Mouse (Mus musculus) ES-E14 (cell line): ENCODE data around the gene Ccdc151. TPM values are rescaled to one million over a fixed set of nuclear protein-coding genes. Genes with fewer than 3 reads are reported as not detected.

ENCODE experiments used
- DNase-seq: peaks from one replicate; pipeline ENCODE4 v3.0.0-alpha.2; 2013; ENCODE audit warnings: low read depth, low spot score
- H3K27ac ChIP-seq: 2 replicates; pipeline ENCODE4 v1.5.1; 2012; ENCODE audit warnings: low read depth, mild to moderate bottlenecking, low read length, moderate library complexity, mixed read lengths; ENCODE audit not compliant: poor library complexity, insufficient read depth, severe bottlenecking
- H3K36me3 ChIP-seq: 2 replicates; pipeline ENCODE4 v1.6.1; 2012; ENCODE audit warnings: mild to moderate bottlenecking, low read length, moderate library complexity, mixed read lengths; ENCODE audit not compliant: control insufficient read depth, poor library complexity, insufficient read depth, severe bottlenecking
- H3K4me1 ChIP-seq, 2 experiments: fragments of 150-350 bp in 1 of 2; sonication (generic) in 1 of 2; 2 replicates each; pipeline ENCODE4 v1.6.1; 2012; ENCODE audit warnings: low read length in 2 of 2, mild to moderate bottlenecking in 1 of 2, mixed read lengths in 1 of 2; ENCODE audit not compliant: control insufficient read depth in 2 of 2, insufficient read depth in 2 of 2, poor library complexity in 1 of 2
- H3K4me3 ChIP-seq, 2 experiments: fragments of 150-350 bp in 1 of 2; sonication (generic) in 1 of 2; 2 replicates each; pipeline ENCODE4 v1.5.1; 2012; ENCODE audit warnings: low read length in 2 of 2, low read depth in 1 of 2, mild to moderate bottlenecking in 1 of 2, mixed read lengths in 1 of 2; ENCODE audit not compliant: insufficient read depth in 1 of 2, poor library complexity in 1 of 2, severe bottlenecking in 1 of 2
- H3K9ac ChIP-seq: 2 replicates; pipeline ENCODE4 v1.6.1; 2012; ENCODE audit warnings: low read depth, mild to moderate bottlenecking, low read length, mixed read lengths; ENCODE audit not compliant: poor library complexity, insufficient read depth, severe bottlenecking
- H3K9me3 ChIP-seq: fragments of 150-350 bp; sonication (generic); 2 replicates; pipeline ENCODE4 v1.6.1; 2012; ENCODE audit warnings: low read depth, mild to moderate bottlenecking, low read length; ENCODE audit not compliant: control insufficient read depth, insufficient read depth
- CHD2 ChIP-seq: IDR thresholded peaks from 2 replicates; pipeline ENCODE4 v1.6.1; 2014; ENCODE audit warnings: mild to moderate bottlenecking, low read depth, low read length, inconsistent platforms
- HCFC1 ChIP-seq: IDR thresholded peaks from 2 replicates; pipeline ENCODE4 v1.6.1; 2012; ENCODE audit warnings: low read length, inconsistent platforms, borderline replicate concordance; ENCODE audit not compliant: insufficient read depth
- MAFK ChIP-seq: IDR thresholded peaks from 2 replicates; pipeline ENCODE4 v1.6.1; 2014; ENCODE audit warnings: mild to moderate bottlenecking, low read depth, low read length, inconsistent platforms; ENCODE audit not compliant: insufficient read depth
- ZC3H11A ChIP-seq: IDR thresholded peaks from 2 replicates; pipeline ENCODE4 v1.6.1; 2012; ENCODE audit warnings: low read depth, mild to moderate bottlenecking, inconsistent platforms, low read length, borderline replicate concordance
- ZNF384 ChIP-seq: IDR thresholded peaks from 2 replicates; pipeline ENCODE4 v1.6.1; 2012; ENCODE audit warnings: low read depth, low read length, inconsistent platforms
- in situ Hi-C, 2 experiments: fragments of 600-800 bp; cut with MboI; formaldehyde crosslinking; loops; one replicate each; pipeline ENCODE4 v1.15.1; 2025; ENCODE audit warnings: low sequenced_read_pairs in 2 of 2, inconsistent platforms in 1 of 2; ENCODE audit not compliant: unreplicated experiment in 2 of 2
- total RNA-seq: library from RNA; depleted of rRNA; stranded (reverse); fragments of 300-350 nt; gene quantifications from 2 replicates; pipeline ENCODE4 v1.2.3, GENCODE M21; 2012

The Ccdc151 gene
- total RNA-seq, 1 experiment: 1.4 TPM

- H3K4me3 ChIP-seq: peak overlapping the region; percentile 0 to 68; a peak in 2 of 4 replicates
- H3K36me3 ChIP-seq: no peaks in the 10 kb centered on the region
- no peak overlapping the region for H3K9ac ChIP-seq
- TF ChIP-seq CHD2 (no peak), ZC3H11A (no peak), HCFC1 (no peak), MAFK (no peak), ZNF384 (no peak)
- H3K27ac ChIP-seq: no peak overlapping the region
- H3K9me3 ChIP-seq: no peaks in the 10 kb centered on the region
- peaks cover 0 to 24% of the 10 kb centered on the region in 2 experiments; a peak in 2 of 4 replicates for H3K4me1 ChIP-seq
- in situ Hi-C loops: no loop called here
- no peak for DNase-seq
These were observed 14.7 kb downstream of the Ccdc151 start for GRCm38 (mm10) chr9:21987592-21988342.

- no peak for TF ChIP-seq ZNF384
- no peak for TF ChIP-seq MAFK
- no peak for TF ChIP-seq ZC3H11A
- TF ChIP-seq HCFC1: no peak
- TF ChIP-seq CHD2: no peak
- Histone ChIP-seq H3K36me3 (no peaks in the 10 kb centered on the region), H3K27ac (no peak overlapping the region), H3K9ac (no peak overlapping the region), H3K4me1 (peaks cover 0 to 12% of the 10 kb centered on the region in 2 experiments; a peak in 2 of 4 replicates), H3K4me3 (no peak overlapping the region), H3K9me3 (no peaks in the 10 kb centered on the region)
- in situ Hi-C loops: no loop called here
- DNase-seq: no peak
These were observed 18.5 kb downstream of the Ccdc151 start for GRCm38 (mm10) chr9:21983911-21984310.

DNA sequence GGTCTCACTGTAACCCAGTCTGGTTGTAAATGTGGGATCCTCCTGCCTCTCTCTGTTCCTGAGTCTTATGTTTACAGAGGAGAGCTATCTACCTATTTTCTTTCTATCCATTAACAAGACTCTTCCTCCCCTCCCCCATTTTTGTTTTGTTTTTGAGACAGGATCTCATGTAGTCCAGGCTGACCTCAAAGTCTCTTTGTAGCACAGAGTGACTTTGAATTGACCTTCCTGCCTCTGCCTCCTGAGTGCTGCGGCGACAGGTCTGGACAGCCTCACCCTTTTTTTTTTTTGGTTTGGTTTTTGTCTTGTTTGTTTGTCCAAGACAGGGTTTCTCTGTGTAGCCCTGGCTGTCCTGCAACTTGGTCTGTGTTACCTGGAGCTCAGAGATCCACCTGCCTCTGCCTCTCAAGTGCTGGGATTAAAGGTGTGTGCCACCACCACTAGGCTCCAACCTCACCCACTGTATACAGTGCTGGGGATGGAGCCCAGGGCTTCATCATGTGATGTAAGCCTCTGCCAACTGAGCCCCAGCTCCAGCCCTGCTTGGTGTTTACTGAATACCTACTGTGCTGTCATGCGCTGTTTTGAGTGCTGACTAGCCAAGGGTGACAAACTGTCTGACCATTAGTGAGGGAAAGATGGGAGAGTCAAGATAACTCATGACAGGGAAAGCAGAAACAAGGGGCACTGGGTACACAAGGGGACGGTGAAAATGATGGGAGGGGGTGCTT, 23.9 kb downstream of the Ccdc151 start:
- 0 out of 2 replicates have a peak, but pooled peaks have one; percentile 28 for TF ChIP-seq ZNF384
- no peak for TF ChIP-seq MAFK
- no peak for TF ChIP-seq CHD2
- no peak for DNase-seq
- H3K9ac ChIP-seq: no peak overlapping the region
- in situ Hi-C loops: loop anchor here in 1 of 2 experiments (5.0 to 10.0 kb wide), 2 partner anchors 69 to 166 kb away; no protein-coding TSS in a partner anchor
- no peak overlapping the region for H3K27ac ChIP-seq
- H3K4me1 ChIP-seq: peaks cover 0 to 12% of the 10 kb centered on the region in 2 experiments; a peak in 2 of 4 replicates
- no peak overlapping the region for H3K4me3 ChIP-seq
- no peaks in the 10 kb centered on the region for H3K9me3 ChIP-seq
- H3K36me3 ChIP-seq: no peaks in the 10 kb centered on the region

GRCm38 (mm10) chr9:21977972-21978371, 24.5 kb downstream of the Ccdc151 start:
- in situ Hi-C loops: loop anchor here in 1 of 2 experiments (5.0 to 10.0 kb wide), 2 partner anchors 69 to 167 kb away; no protein-coding TSS in a partner anchor
- H3K4me3 ChIP-seq: no peak overlapping the region
- no peak overlapping the region for H3K27ac ChIP-seq
- no peak for DNase-seq
- peaks cover 0 to 12% of the 10 kb centered on the region in 2 experiments; a peak in 2 of 4 replicates for H3K4me1 ChIP-seq
- H3K9ac ChIP-seq: no peak overlapping the region
- H3K36me3 ChIP-seq: no peaks in the 10 kb centered on the region
- no peak for TF ChIP-seq HCFC1
- no peak for TF ChIP-seq MAFK
- TF ChIP-seq ZC3H11A: peak; percentile 67; the same call in 1 of the 2 replicates
- no peak for TF ChIP-seq CHD2
- no peaks in the 10 kb centered on the region for H3K9me3 ChIP-seq
